Mouse (Mus musculus): Measurements from ENCODE around the gene Hnrnpr. TPM values are rescaled to one million over a fixed set of nuclear protein-coding genes. Genes with fewer than 3 reads are reported as not detected.

Hnrnpr gene
- polyA plus RNA-seq, 1 experiment, result 30.3 TPM

DNA sequence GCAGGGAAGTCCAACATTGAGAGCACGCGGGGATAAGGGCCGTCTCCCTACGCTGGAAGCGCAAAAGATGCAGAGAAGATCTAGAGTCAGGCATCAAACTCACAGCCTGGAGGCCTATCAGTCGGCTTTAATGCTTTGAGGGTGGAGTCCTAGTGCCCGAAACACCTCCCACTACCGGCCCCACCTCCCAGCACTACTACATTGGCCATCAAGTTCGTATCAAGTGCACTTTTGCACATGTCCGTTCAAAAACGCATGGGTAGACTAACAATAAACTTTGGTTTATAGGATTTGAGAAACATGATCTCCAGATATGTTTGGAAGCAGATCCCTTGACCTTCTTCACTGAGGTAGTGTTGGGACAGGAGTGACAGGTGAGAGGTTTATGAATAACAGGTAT lies 962 bp upstream of the Hnrnpr start:
- Histone ChIP-seq H3K4me1 (ENCODE audit: control insufficient read depth, insufficient read depth, low read length) (peaks cover 3% of the 10 kb centered on the region), H3K4me3 (ENCODE audit: control insufficient read depth, low read depth, low read length) (peak overlapping the region; percentile 91), H3K27ac (ENCODE audit: control insufficient read depth, insufficient read depth, low read depth, low read length) (peak overlapping the region; percentile 94), H3K36me3 (ENCODE audit: control insufficient read depth, insufficient read depth, low read length) (no peaks in the 10 kb centered on the region), H3K27me3 (ENCODE audit: control insufficient read depth, insufficient read depth, low read length) (no peaks in the 10 kb centered on the region)
- TF ChIP-seq CTCF (IDR thresholded peaks at IDR 0.05; ENCODE audit: control insufficient read depth, insufficient read depth, insufficient replicate concordance, low read depth, low read length) (no peak), POLR2A (IDR thresholded peaks at IDR 0.05; ENCODE audit: control insufficient read depth, low read depth, low read length) (no peak)

DNA sequence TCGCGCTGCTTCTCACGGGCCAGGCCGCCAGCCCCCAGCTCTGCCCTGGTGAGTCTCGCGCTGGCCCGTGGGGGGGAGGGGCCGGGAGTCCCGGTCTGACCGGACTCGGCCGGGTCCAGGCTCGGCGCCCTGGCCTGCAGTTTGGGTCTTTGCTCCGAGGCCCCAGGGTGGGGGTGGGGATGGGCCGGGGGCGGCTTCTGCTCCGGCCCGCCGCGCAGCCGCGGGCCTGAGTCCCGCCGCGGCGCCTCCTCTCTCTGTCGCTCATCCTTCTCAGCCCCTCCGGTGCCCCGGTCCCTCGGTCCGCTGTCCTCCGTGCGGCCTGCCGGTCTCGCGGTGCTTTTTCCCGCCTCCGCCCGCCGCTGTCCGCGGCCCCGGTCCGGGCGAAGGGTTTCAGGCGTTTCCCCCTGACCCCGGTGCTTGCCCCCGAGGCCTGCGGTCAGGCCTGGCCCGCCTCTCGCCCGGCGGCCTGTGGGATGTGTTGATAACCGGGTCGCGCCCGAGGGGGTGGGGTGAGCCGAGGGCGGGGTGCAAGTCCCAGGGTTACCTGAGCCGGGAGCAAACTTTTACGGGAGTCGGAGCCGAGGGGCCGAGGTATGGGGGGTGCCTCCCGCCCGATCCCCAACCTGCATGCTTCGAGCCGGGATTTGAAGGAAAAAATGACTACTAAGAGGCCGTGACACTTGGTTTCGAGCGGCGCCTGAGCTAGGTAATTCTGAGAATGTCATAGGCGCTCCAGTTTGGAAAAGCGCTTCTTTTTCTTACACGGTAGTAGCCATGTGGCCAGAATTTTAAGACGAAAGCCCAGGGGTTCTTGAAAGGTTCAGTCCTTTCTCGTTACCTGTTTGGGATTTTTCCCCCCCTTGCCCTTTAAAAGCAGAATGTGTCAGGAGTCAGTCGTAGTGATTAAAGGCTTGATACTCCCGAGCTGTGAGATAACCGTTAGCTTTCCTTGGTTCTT lies 579 bp downstream of the Hnrnpr start:
- H3K36me3 ChIP-seq (ENCODE audit: control insufficient read depth, insufficient read depth, low read length), result no peaks in the 10 kb centered on the region
- no peak for TF ChIP-seq CTCF (IDR thresholded peaks at IDR 0.05; ENCODE audit: control insufficient read depth, insufficient read depth, insufficient replicate concordance, low read depth, low read length)
- TF ChIP-seq POLR2A (IDR thresholded peaks at IDR 0.05; ENCODE audit: control insufficient read depth, low read depth, low read length), result no peak; the same call in none of the 2 replicates
- H3K4me1 ChIP-seq (ENCODE audit: control insufficient read depth, insufficient read depth, low read length), result peaks cover 3% of the 10 kb centered on the region
- peak overlapping the region; percentile 91 for H3K27ac ChIP-seq (ENCODE audit: control insufficient read depth, insufficient read depth, low read depth, low read length)
- no peaks in the 10 kb centered on the region for H3K27me3 ChIP-seq (ENCODE audit: control insufficient read depth, insufficient read depth, low read length)
- H3K4me3 ChIP-seq (ENCODE audit: control insufficient read depth, low read depth, low read length), result peak overlapping the region; percentile 93

DNA sequence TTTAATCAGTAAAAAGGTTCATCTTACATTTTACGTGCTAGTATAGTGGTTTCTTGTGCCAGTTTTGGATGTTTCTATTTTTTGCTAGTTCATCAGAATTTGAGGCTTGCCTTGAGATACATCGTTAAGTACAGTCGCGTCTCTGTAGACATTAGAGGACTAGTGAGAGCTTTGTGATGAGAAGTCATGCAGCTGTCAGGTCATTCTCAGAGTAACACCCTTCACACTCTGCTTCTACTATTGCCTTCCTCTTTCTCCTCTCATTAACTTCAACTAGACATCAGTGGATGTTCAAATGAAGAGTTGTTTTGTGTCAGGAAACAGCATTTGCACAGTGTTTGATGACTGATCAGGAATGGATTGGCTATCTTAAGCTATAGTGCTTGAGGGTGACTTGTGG lies 1.9 kb downstream of the Hnrnpr start:
- H3K36me3 ChIP-seq (ENCODE audit: control insufficient read depth, insufficient read depth, low read length), result no peaks in the 10 kb centered on the region
- peak overlapping the region; percentile 55; the same call in 1 of the 2 replicates for H3K27ac ChIP-seq (ENCODE audit: control insufficient read depth, insufficient read depth, low read depth, low read length)
- H3K4me1 ChIP-seq (ENCODE audit: control insufficient read depth, insufficient read depth, low read length), result peaks cover 3% of the 10 kb centered on the region
- peak overlapping the region; percentile 46; the same call in 1 of the 2 replicates for H3K4me3 ChIP-seq (ENCODE audit: control insufficient read depth, low read depth, low read length)
- H3K27me3 ChIP-seq (ENCODE audit: control insufficient read depth, insufficient read depth, low read length), result no peaks in the 10 kb centered on the region
- TF ChIP-seq POLR2A (IDR thresholded peaks at IDR 0.05; ENCODE audit: control insufficient read depth, low read depth, low read length), result no peak
- TF ChIP-seq CTCF (IDR thresholded peaks at IDR 0.05; ENCODE audit: control insufficient read depth, insufficient read depth, insufficient replicate concordance, low read depth, low read length), result no peak

DNA sequence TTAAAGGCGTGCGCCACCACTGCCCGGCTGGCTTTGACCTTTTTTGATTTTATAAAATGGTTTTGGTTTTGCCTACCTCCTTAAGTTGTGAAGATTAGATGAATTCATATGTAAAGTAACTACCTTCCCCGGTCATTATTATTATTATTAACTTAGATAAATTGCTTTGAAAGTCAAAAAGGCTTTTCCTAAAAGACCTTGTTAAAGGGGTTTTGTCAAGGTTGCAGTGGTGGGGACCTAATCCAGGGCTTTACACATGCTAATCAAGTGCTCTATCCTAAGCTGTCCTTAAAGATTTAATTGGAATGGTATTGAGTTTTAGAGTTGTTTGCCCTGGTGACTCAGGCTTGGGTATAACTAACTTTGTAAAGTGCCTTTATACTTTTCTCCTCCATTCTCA lies 6.9 kb downstream of the Hnrnpr start:
- TF ChIP-seq CTCF (IDR thresholded peaks at IDR 0.05; ENCODE audit: control insufficient read depth, insufficient read depth, insufficient replicate concordance, low read depth, low read length), result no peak
- TF ChIP-seq POLR2A (IDR thresholded peaks at IDR 0.05; ENCODE audit: control insufficient read depth, low read depth, low read length), result no peak
- Histone ChIP-seq H3K36me3 (ENCODE audit: control insufficient read depth, insufficient read depth, low read length) (no peaks in the 10 kb centered on the region; the same call in 1 of the 2 replicates), H3K27me3 (ENCODE audit: control insufficient read depth, insufficient read depth, low read length) (no peaks in the 10 kb centered on the region), H3K27ac (ENCODE audit: control insufficient read depth, insufficient read depth, low read depth, low read length) (no peak overlapping the region), H3K4me1 (ENCODE audit: control insufficient read depth, insufficient read depth, low read length) (no peaks in the 10 kb centered on the region; the same call in 1 of the 2 replicates), H3K4me3 (ENCODE audit: control insufficient read depth, low read depth, low read length) (no peak overlapping the region)

DNA sequence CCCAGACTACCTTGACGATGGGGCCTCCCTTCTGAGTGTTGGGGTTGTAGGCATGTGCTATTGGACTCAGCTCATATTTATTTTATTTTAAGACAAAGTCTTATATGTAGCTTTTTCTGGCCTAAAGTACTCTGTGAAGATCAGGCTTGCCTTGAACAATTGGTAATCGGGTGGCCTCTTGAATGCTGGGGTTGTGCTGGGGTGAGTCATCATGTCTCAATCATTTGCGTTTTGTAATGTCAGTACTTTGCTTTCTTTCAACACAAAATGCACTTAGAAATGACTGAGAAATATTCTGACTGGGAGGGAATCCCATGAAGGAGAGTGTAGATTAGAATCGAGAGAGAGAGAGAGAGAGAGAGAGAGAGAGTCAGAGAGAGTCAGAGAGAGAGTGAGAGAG lies 9.3 kb downstream of the Hnrnpr start:
- TF ChIP-seq CTCF (IDR thresholded peaks at IDR 0.05; ENCODE audit: control insufficient read depth, insufficient read depth, insufficient replicate concordance, low read depth, low read length) (no peak), POLR2A (IDR thresholded peaks at IDR 0.05; ENCODE audit: control insufficient read depth, low read depth, low read length) (no peak)
- Histone ChIP-seq H3K36me3 (ENCODE audit: control insufficient read depth, insufficient read depth, low read length) (no peaks in the 10 kb centered on the region; the same call in none of the 2 replicates), H3K27ac (ENCODE audit: control insufficient read depth, insufficient read depth, low read depth, low read length) (no peak overlapping the region; the same call in 1 of the 2 replicates), H3K4me1 (ENCODE audit: control insufficient read depth, insufficient read depth, low read length) (no peaks in the 10 kb centered on the region), H3K27me3 (ENCODE audit: control insufficient read depth, insufficient read depth, low read length) (no peaks in the 10 kb centered on the region), H3K4me3 (ENCODE audit: control insufficient read depth, low read depth, low read length) (no peak overlapping the region)

DNA sequence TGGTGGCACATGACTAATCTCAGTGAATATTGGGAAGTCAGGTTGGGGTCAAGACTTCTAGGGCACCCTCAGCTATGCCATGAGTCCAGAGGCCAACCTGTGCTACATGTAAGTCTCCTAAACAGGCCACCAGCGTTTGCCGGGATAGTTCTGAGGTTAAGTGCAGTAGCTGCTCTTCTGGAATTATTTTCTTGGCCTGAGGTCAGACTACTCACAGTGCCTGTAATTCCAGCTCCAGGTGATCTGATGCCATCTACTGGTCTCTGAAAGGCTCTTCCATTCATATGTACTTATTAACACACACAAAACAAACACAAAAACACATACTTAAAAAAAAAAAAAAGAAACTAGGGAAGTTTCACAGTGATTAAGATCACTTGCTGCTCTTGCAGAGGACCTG lies 13.5 kb downstream of the Hnrnpr start:
- no peak overlapping the region for H3K27ac ChIP-seq (ENCODE audit: control insufficient read depth, insufficient read depth, low read depth, low read length)
- no peak overlapping the region for H3K4me3 ChIP-seq (ENCODE audit: control insufficient read depth, low read depth, low read length)
- TF ChIP-seq CTCF (IDR thresholded peaks at IDR 0.05; ENCODE audit: control insufficient read depth, insufficient read depth, insufficient replicate concordance, low read depth, low read length), result no peak
- no peak for TF ChIP-seq POLR2A (IDR thresholded peaks at IDR 0.05; ENCODE audit: control insufficient read depth, low read depth, low read length)
- H3K4me1 ChIP-seq (ENCODE audit: control insufficient read depth, insufficient read depth, low read length), result no peaks in the 10 kb centered on the region
- no peaks in the 10 kb centered on the region; the same call in none of the 2 replicates for H3K36me3 ChIP-seq (ENCODE audit: control insufficient read depth, insufficient read depth, low read length)
- H3K27me3 ChIP-seq (ENCODE audit: control insufficient read depth, insufficient read depth, low read length), result no peaks in the 10 kb centered on the region

DNA sequence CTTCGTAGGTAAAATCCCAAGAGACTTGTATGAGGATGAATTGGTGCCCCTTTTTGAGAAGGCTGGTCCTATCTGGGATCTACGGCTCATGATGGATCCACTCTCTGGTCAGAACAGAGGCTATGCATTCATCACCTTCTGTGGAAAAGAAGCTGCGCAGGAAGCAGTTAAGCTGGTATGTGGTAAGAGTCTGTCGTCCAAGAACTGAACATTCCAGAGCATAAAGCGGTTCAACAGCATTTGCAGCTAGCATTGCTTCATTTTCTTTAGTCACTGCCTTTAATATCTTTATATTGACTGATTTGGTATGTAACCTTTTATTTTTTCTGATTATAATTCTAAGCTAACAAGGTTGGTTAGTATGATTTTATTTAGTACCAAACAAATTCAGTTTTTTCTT lies 16.5 kb downstream of the Hnrnpr start:
- Histone ChIP-seq H3K36me3 (ENCODE audit: control insufficient read depth, insufficient read depth, low read length) (no peaks in the 10 kb centered on the region; the same call in 1 of the 2 replicates), H3K4me3 (ENCODE audit: control insufficient read depth, low read depth, low read length) (no peak overlapping the region), H3K27me3 (ENCODE audit: control insufficient read depth, insufficient read depth, low read length) (no peaks in the 10 kb centered on the region), H3K4me1 (ENCODE audit: control insufficient read depth, insufficient read depth, low read length) (no peaks in the 10 kb centered on the region), H3K27ac (ENCODE audit: control insufficient read depth, insufficient read depth, low read depth, low read length) (no peak overlapping the region)
- TF ChIP-seq POLR2A (IDR thresholded peaks at IDR 0.05; ENCODE audit: control insufficient read depth, low read depth, low read length), result no peak
- no peak for TF ChIP-seq CTCF (IDR thresholded peaks at IDR 0.05; ENCODE audit: control insufficient read depth, insufficient read depth, insufficient replicate concordance, low read depth, low read length)

Measured in testis, adult 2 months (tissue).